Mouse (Mus musculus) heart, embryonic 14.5 days (tissue): ENCODE results near the gene Dnmt3l. TPM values are rescaled to one million over a fixed set of nuclear protein-coding genes. Genes with fewer than 3 reads are reported as not detected.
"Not testable (repeated sequence)": the region's sequence is repeated elsewhere in the genome, so short reads cannot be mapped to it uniquely, and the experiment has no call there.

ENCODE experiments used
- ATAC-seq: fragments of 200-750 bp; cut with Nextera tagmentation; 2 replicates; pipeline ENCODE4 v1.8.0; 2017; ENCODE audit warnings: low read depth, moderate TSS enrichment; ENCODE audit not compliant: insufficient number of reproducible peaks, insufficient read depth, low FRiP score
- H3K27ac ChIP-seq, 2 experiments: fragments of 200-500 bp in 1 of 2; fragments of 300-500 bp in 1 of 2; sonication (generic) in 1 of 2; replicated peaks in 1 of 2; 2 replicates each; pipeline ENCODE4 v1.5.1; 2012 to 2014; ENCODE audit warnings: low read depth in 2 of 2, low read length in 2 of 2, control low read depth in 1 of 2, mild to moderate bottlenecking in 1 of 2, mixed read lengths in 1 of 2; ENCODE audit not compliant: control insufficient read depth in 1 of 2, insufficient read depth in 1 of 2
- H3K27me3 ChIP-seq: fragments of 300-500 bp; sonication (generic); 2 replicates; pipeline ENCODE4 v1.6.1; 2014; ENCODE audit warnings: mild to moderate bottlenecking, low read length, control low read depth; ENCODE audit not compliant: control insufficient read depth, insufficient read depth
- H3K36me3 ChIP-seq: fragments of 300-500 bp; sonication (generic); 2 replicates; pipeline ENCODE4 v1.6.1; 2014; ENCODE audit warnings: mild to moderate bottlenecking, control low read depth, low read length, mixed read lengths; ENCODE audit not compliant: control insufficient read depth, insufficient read depth
- H3K4me1 ChIP-seq, 2 experiments: fragments of 200-500 bp in 1 of 2; fragments of 300-500 bp in 1 of 2; sonication (generic) in 1 of 2; 2 replicates each; pipeline ENCODE4 v1.6.1; 2012 to 2014; ENCODE audit warnings: low read length in 2 of 2, control low read depth in 1 of 2, mixed read lengths in 1 of 2; ENCODE audit not compliant: control insufficient read depth in 2 of 2, insufficient read depth in 2 of 2
- H3K4me2 ChIP-seq: fragments of 300-500 bp; sonication (generic); 2 replicates; pipeline ENCODE4 v1.6.1; 2014; ENCODE audit warnings: mild to moderate bottlenecking, low read length
- H3K4me3 ChIP-seq, 2 experiments: fragments of 200-500 bp in 1 of 2; fragments of 300-500 bp in 1 of 2; sonication (generic) in 1 of 2; 2 replicates each; pipeline ENCODE4 v1.5.1; 2012 to 2014; ENCODE audit warnings: low read length in 2 of 2, mild to moderate bottlenecking in 2 of 2, control low read depth in 1 of 2, low read depth in 1 of 2, moderate library complexity in 1 of 2; ENCODE audit not compliant: control insufficient read depth in 1 of 2, insufficient read depth in 1 of 2
- H3K9ac ChIP-seq: fragments of 300-500 bp; sonication (generic); 2 replicates; pipeline ENCODE4 v1.6.1; 2014; ENCODE audit warnings: mild to moderate bottlenecking, low read length
- H3K9me3 ChIP-seq: fragments of 300-500 bp; sonication (generic); 2 replicates; pipeline ENCODE4 v1.6.1; 2016; ENCODE audit warnings: low read length, control low read depth; ENCODE audit not compliant: control insufficient read depth
- WGBS: fragments of 180-500 bp; shearing (Covaris S2); extraction: QIAGEN DNeasy Blood & Tissue Kit; methylation state at CpG from one replicate; pipeline ENCODE4 v1.1.7; 2014; 5-methylcytosine and 5-hydroxymethylcytosine counted together
- polyA plus RNA-seq: library from polyadenylated mRNA; unstranded; fragments of >200 nt; fragmentation: Nextera tagmentation; extraction: Ambion mirVana; gene quantifications from 2 replicates; pipeline ENCODE4 v1.2.1, GENCODE M21; 2014

Dnmt3l gene
- polyA plus RNA-seq, 1 experiment from 2014 or later: not detected

GRCm38 (mm10) chr10:78015489-78015888 lies 26.3 kb upstream of the Dnmt3l start:
- Histone ChIP-seq H3K27ac (peak overlapping the region; percentile 48 to 73), H3K9ac (no peak overlapping the region)
- no peak for ATAC-seq

GRCm38 (mm10) chr10:78016366-78016765 lies 25.4 kb upstream of the Dnmt3l start:
- Histone ChIP-seq H3K27ac (peak overlapping the region in 1 of 2 experiments; percentile 73; a peak in 1 of 4 replicates), H3K4me2 (no peak overlapping the region), H3K9me3 (no peaks in the 10 kb centered on the region), H3K9ac (no peak overlapping the region), H3K27me3 (no peaks in the 10 kb centered on the region), H3K36me3 (no peaks in the 10 kb centered on the region), H3K4me1 (peaks cover 5% of the 10 kb centered on the region in 2 experiments), H3K4me3 (no peak overlapping the region)
- ATAC-seq: no peak
- 54% methylated on average over 5 of the region's 5 CpGs for WGBS

More at GRCm38 (mm10) chr10:78015489-78015888, 26.3 kb upstream of the Dnmt3l start:
- Histone ChIP-seq H3K27me3 (no peaks in the 10 kb centered on the region), H3K4me2 (no peak overlapping the region), H3K36me3 (no peaks in the 10 kb centered on the region), H3K9me3 (no peaks in the 10 kb centered on the region), H3K4me3 (no peak overlapping the region), H3K4me1 (peaks cover 5 to 7% of the 10 kb centered on the region in 2 experiments)
- 62% methylated on average over 1 of the region's 1 CpGs for WGBS

DNA sequence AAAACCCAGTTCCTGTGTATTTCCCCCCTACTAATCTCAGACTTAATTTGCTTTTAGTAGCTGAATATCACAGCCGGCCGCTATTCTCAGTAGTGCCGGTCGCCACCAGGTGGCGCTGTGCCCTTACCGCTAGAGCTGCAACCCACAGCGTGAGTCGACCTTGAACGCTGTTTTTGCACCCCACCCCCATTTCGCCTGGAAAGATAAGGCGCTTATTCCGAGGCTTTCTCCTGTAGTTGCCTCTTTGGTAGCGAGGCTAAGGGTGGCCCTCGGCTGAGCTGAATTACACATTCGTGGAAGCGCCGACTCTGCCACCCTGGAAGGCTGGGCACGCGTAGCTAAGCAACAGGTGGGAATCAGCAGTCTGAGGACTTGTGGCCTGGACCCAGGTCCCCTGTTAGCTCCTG lies 22.9 kb upstream of the Dnmt3l start:
- Histone ChIP-seq H3K9ac (peak overlapping the region; percentile 69), H3K4me1 (peaks cover 5% of the 10 kb centered on the region in 2 experiments), H3K36me3 (no peaks in the 10 kb centered on the region), H3K4me2 (peak overlapping the region; percentile 62), H3K27ac (peak overlapping the region; percentile 82 to 89), H3K4me3 (peak overlapping the region; percentile 34 to 41), H3K9me3 (no peaks in the 10 kb centered on the region), H3K27me3 (no peaks in the 10 kb centered on the region)
- WGBS: 11% methylated on average over 19 of the region's 19 CpGs
- peak; percentile 83 for ATAC-seq

DNA sequence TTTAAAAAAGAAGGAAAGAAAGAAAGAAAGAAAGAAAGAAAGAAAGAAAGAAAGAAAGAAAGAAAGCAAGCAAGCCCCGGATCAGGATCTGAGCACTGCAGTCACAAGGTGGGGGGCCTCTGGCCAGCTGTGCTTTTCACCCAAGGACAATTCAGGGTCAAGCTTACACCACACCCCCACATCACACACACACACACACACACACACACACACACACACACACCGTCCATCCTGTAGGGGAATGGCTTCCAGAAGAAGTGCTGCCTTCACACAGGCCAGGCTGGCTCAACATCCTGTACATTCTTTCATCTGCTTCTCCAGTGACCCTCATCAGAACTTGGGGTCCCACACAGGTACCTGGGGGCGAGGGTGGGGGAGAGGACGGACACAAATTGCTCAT lies 22.5 kb upstream of the Dnmt3l start:
- Histone ChIP-seq H3K27ac (peak overlapping the region in 1 of 2 experiments; percentile 82; a peak in 2 of 4 replicates), H3K36me3 (no peaks in the 10 kb centered on the region), H3K4me3 (peak overlapping the region in 1 of 2 experiments; percentile 34; a peak in 1 of 4 replicates), H3K27me3 (no peaks in the 10 kb centered on the region), H3K4me1 (peaks cover 5% of the 10 kb centered on the region in 2 experiments), H3K9ac (peak overlapping the region; percentile 69; the same call in 1 of the 2 replicates), H3K9me3 (no peaks in the 10 kb centered on the region), H3K4me2 (peak overlapping the region; percentile 62)
- WGBS: 74% methylated on average over 4 of the region's 4 CpGs
- ATAC-seq: no peak

- 100% methylated on average over 5 of the region's 11 CpGs for WGBS
- not testable (repeated sequence) for H3K27me3 ChIP-seq, H3K4me3 ChIP-seq, H3K36me3 ChIP-seq, H3K9ac ChIP-seq, H3K9me3 ChIP-seq, H3K4me1 ChIP-seq, ATAC-seq, H3K4me2 ChIP-seq, H3K27ac ChIP-seq
Measured at GRCm38 (mm10) chr10:78019984-78020383, 21.8 kb upstream of the Dnmt3l start.

- not testable (repeated sequence) for H3K27me3 ChIP-seq, ATAC-seq, H3K9ac ChIP-seq, H3K36me3 ChIP-seq, H3K27ac ChIP-seq, H3K4me3 ChIP-seq, H3K4me1 ChIP-seq, H3K9me3 ChIP-seq, H3K4me2 ChIP-seq
- WGBS: 68% methylated on average over 6 of the region's 8 CpGs
Measured at GRCm38 (mm10) chr10:78025453-78025852, 16.3 kb upstream of the Dnmt3l start.

DNA sequence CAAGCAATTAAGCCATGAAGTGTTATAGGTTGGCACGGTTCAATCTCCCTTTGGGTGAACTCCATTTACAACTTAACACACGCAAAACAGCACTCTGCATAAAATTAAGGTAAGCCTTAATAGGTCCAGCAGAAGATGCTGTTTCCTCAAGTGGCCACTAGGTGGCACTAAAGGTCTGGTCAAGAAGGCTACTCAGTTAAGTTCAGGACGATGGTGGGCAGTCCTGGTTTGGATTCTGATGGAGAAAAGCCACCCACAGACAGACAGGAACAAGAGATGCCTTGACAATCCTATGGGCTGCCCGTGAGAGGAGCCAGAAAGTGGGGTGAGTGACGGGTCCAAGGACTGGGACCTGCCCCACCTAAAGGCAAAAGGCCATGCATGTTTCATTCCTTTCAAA lies 13.6 kb upstream of the Dnmt3l start:
- 4% methylated on average over 5 of the region's 5 CpGs for WGBS

GRCm38 (mm10) chr10:78029080-78029479 lies 12.7 kb upstream of the Dnmt3l start:
- Histone ChIP-seq H3K36me3 (no peaks in the 10 kb centered on the region), H3K4me3 (no peak overlapping the region), H3K9me3 (no peaks in the 10 kb centered on the region), H3K27ac (no peak overlapping the region), H3K9ac (no peak overlapping the region), H3K27me3 (no peaks in the 10 kb centered on the region), H3K4me2 (no peak overlapping the region), H3K4me1 (no peaks in the 10 kb centered on the region)
- WGBS: 90% methylated on average over 1 of the region's 1 CpGs
- ATAC-seq: no peak

More for the DNA sequence above, 13.6 kb upstream of the Dnmt3l start:
- Histone ChIP-seq H3K36me3 (no peaks in the 10 kb centered on the region), H3K27ac (no peak overlapping the region), H3K9ac (no peak overlapping the region), H3K4me1 (no peaks in the 10 kb centered on the region), H3K4me2 (no peak overlapping the region), H3K4me3 (no peak overlapping the region), H3K27me3 (no peaks in the 10 kb centered on the region), H3K9me3 (no peaks in the 10 kb centered on the region)
- ATAC-seq: peak; percentile 13; the same call in 1 of the 2 replicates
